Comparison of ENCODE assay signal across 27 mouse cellular contexts in the genomic region with DNA sequence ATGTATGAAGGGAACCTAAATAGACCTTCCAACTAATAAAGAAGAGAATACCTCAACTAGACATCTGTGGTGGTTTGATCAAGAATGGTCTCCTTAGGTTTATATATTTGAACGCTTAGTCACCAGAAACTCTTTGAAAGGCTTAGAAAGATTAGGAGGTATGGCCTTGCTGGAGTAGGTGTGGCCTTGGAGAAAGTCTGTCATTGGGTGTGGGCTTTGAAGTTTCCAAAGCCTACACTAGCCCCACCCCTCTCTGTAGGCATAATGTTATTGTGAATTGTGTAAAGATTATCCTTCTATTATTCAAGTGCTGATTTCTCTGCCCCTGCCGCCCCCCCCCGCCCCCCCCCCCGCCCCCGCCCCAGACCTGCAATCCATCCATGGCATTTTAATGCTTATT. TPM values are rescaled to one million over a fixed set of nuclear protein-coding genes. Genes with fewer than 3 reads are reported as not detected.
DNase-seq lines count a peak whose midpoint lies in the region; ATAC-seq and TF ChIP-seq lines count a peak whose summit lies in the region.
"Had no signal": no experiment of that assay in that cellular context is flagged by ENCODE, and none has a peak within 500 bp of the region (broad histone marks: within the 10 kb centered on the region; RNA-seq: fewer than 3 reads in every experiment).

No protein-coding gene starts in this region.

- H3K36me3 ChIP-seq in stomach, postnatal 0 days (ENCODE audit: control insufficient read depth, insufficient read depth, low read length), result no peaks in the 10 kb centered on the region
- H3K36me3 ChIP-seq: embryonic facial prominence, embryonic 13.5 days; embryonic facial prominence, embryonic 15.5 days; forebrain, embryonic 10.5 days; forebrain, embryonic 15.5 days had no signal

- DNase-seq in ES-CJ7 (ENCODE audit: low read depth, low spot score) (peak; percentile 41), ZHBTc4 (ENCODE audit: low read depth, low spot score) (peak; percentile 41)
- no peak for DNase-seq in stomach, postnatal 0 days (ENCODE audit: low spot score)
- DNase-seq in left cerebral cortex, postnatal 4 days, result no peak
- no peak for DNase-seq in right cerebral cortex, adult 18-20 months
- DNase-seq: adrenal gland, adult 2 months; adrenal gland, postnatal 10 days; adrenal gland, postnatal 25 days; B cell, adult 2 months; cerebellum, adult 11 months; cerebellum, adult 18-20 months; cerebellum, adult 8-10 months; cerebellum, adult 9-11 months; cerebellum, postnatal 14 days; cerebellum, postnatal 36 days; embryo, embryonic 11 days; forebrain, postnatal 0 days had no signal

- no peaks in the 10 kb centered on the region for H3K9me3 ChIP-seq in stomach, postnatal 0 days (ENCODE audit: control insufficient read depth, low read length)
- H3K9me3 ChIP-seq: embryonic facial prominence, embryonic 13.5 days; embryonic facial prominence, embryonic 15.5 days; forebrain, embryonic 10.5 days; forebrain, embryonic 13.5 days; forebrain, embryonic 15.5 days had no signal

- H3K27me3 ChIP-seq in stomach, postnatal 0 days (ENCODE audit: control insufficient read depth, insufficient read depth, low read length), result no peaks in the 10 kb centered on the region
- H3K27me3 ChIP-seq: CH12.LX; embryonic facial prominence, embryonic 13.5 days; embryonic facial prominence, embryonic 15.5 days; forebrain, embryonic 13.5 days; forebrain, embryonic 15.5 days had no signal

- no peak for TF ChIP-seq CTCF in stomach, postnatal 0 days (IDR thresholded peaks at IDR 0.05; ENCODE audit: low read depth)

- no peak overlapping the region for H3K4me2 ChIP-seq in stomach, postnatal 0 days (replicated peaks; ENCODE audit: low read depth)
- H3K4me2 ChIP-seq: embryonic facial prominence, embryonic 13.5 days; embryonic facial prominence, embryonic 15.5 days; forebrain, embryonic 13.5 days; forebrain, embryonic 15.5 days had no signal

- peak; percentile 49; the same call in 1 of the 2 replicates for ATAC-seq in stomach, postnatal 0 days (ENCODE audit: low FRiP score, low TSS enrichment)
- ATAC-seq: CD4-positive, CD25-positive, alpha-beta regulatory T cell, adult 4 months; forebrain, embryonic 13.5 days; forebrain, embryonic 15.5 days; forebrain, postnatal 0 days had no signal

- H3K27ac ChIP-seq in stomach, postnatal 0 days (replicated peaks), result no peak overlapping the region
- H3K27ac ChIP-seq: embryonic facial prominence, embryonic 13.5 days; embryonic facial prominence, embryonic 15.5 days; forebrain, embryonic 10.5 days; forebrain, embryonic 13.5 days; forebrain, embryonic 15.5 days had no signal

- WGBS in stomach, postnatal 0 days, result 52% methylated on average over 5 of the region's 5 CpGs

- no peak overlapping the region for H3K4me3 ChIP-seq in stomach, postnatal 0 days (ENCODE audit: low read depth, low read length)
- H3K4me3 ChIP-seq: embryonic facial prominence, embryonic 13.5 days; embryonic facial prominence, embryonic 15.5 days; erythroblast, embryonic 14.5 days; forebrain, embryonic 10.5 days; forebrain, embryonic 13.5 days; forebrain, embryonic 15.5 days had no signal

- no peaks in the 10 kb centered on the region for H3K4me1 ChIP-seq in stomach, postnatal 0 days (replicated peaks; ENCODE audit: control insufficient read depth, insufficient read depth)
- H3K4me1 ChIP-seq: embryonic facial prominence, embryonic 13.5 days; embryonic facial prominence, embryonic 15.5 days; forebrain, embryonic 13.5 days; forebrain, embryonic 15.5 days had no signal

- intact Hi-C loops in left cerebral cortex, postnatal 4 days (cut with DNase I), result no loop called here

- TF ChIP-seq EP300 in stomach, postnatal 0 days (optimal IDR thresholded peaks at IDR 0.05), result no peak

- no peak overlapping the region for H3K9ac ChIP-seq in stomach, postnatal 0 days (ENCODE audit: low read length)
- H3K9ac ChIP-seq: embryonic facial prominence, embryonic 13.5 days; embryonic facial prominence, embryonic 15.5 days; forebrain, embryonic 13.5 days; forebrain, embryonic 15.5 days; forebrain, postnatal 0 days had no signal

RNA-seq across cellular contexts. Expression of a gene that starts 59.6 kb away (rescaled TPM):
- 3.3 and 4.2 TPM in 2 replicates for polyA plus RNA-seq in stomach, postnatal 0 days (2015; fragmentation: Nextera tagmentation; extraction: Ambion mirVana)
- 1 to 10 TPM; 1.4 TPM for total RNA-seq in left cerebral cortex, postnatal 4 days (2021)
- total RNA-seq: common myeloid progenitor, adult 5-6 weeks; MEL had no signal
- polyA plus RNA-seq: CD4-positive, CD25-positive, alpha-beta regulatory T cell, adult 4 months; erythroblast, embryonic 14.5 days had no signal

Comparison
In these comparisons a context has a peak if more than half of its experiments do, and no peak if none do; other contexts are left out.
1. DNase-seq: peak in ES-CJ7 (single experiment) and ZHBTc4 (single experiment); none in stomach, postnatal 0 days (single experiment), left cerebral cortex, postnatal 4 days (single experiment) and right cerebral cortex, adult 18-20 months (single experiment).